Mouse (Mus musculus): Measurements from ENCODE around the gene Hagh. TPM values are rescaled to one million over a fixed set of nuclear protein-coding genes. Genes with fewer than 3 reads are reported as not detected.
A peak's percentile ranks its signal among the peaks of the same experiment; 100 is the strongest.

Hagh gene
- polyA plus RNA-seq, 1 experiment from 2014 or later, result 56.7 TPM

GRCm38 (mm10) chr17:24873695-24874404, 33.9 kb downstream of the Hagh start:
- Histone ChIP-seq H3K27me3 (no peaks in the 10 kb centered on the region), H3K36me3 (no peaks in the 10 kb centered on the region), H3K9me3 (replicated peaks) (no peaks in the 10 kb centered on the region), H3K4me1 (replicated peaks) (no peaks in the 10 kb centered on the region), H3K4me3 (no peak overlapping the region), H3K27ac (no peak overlapping the region), H3K9ac (no peak overlapping the region), H3K4me2 (no peak overlapping the region)
- no peak for ATAC-seq (replicated peaks; ENCODE audit: insufficient number of reproducible peaks, insufficient read depth, low FRiP score, low read depth)
- 34% methylated on average over 4 of the region's 4 CpGs for WGBS

- H3K4me3 ChIP-seq, result no peak overlapping the region
- H3K27ac ChIP-seq, result no peak overlapping the region
- no peaks in the 10 kb centered on the region for H3K27me3 ChIP-seq
- no peaks in the 10 kb centered on the region for H3K9me3 ChIP-seq (replicated peaks)
- H3K36me3 ChIP-seq, result no peaks in the 10 kb centered on the region
- H3K4me2 ChIP-seq, result no peak overlapping the region
- no peaks in the 10 kb centered on the region for H3K4me1 ChIP-seq (replicated peaks)
- ATAC-seq (replicated peaks; ENCODE audit: insufficient number of reproducible peaks, insufficient read depth, low FRiP score, low read depth), result no peak
- H3K9ac ChIP-seq, result no peak overlapping the region
- WGBS, result 48% methylated on average over 1 of the region's 1 CpGs
These were observed 34.4 kb downstream of the Hagh start for GRCm38 (mm10) chr17:24874405-24874745.

- no peaks in the 10 kb centered on the region for H3K27me3 ChIP-seq
- H3K9me3 ChIP-seq (replicated peaks), result no peaks in the 10 kb centered on the region
- 78% methylated on average over 8 of the region's 8 CpGs for WGBS
- H3K9ac ChIP-seq, result no peak overlapping the region
- no peak overlapping the region for H3K4me3 ChIP-seq
- no peak for ATAC-seq (replicated peaks; ENCODE audit: insufficient number of reproducible peaks, insufficient read depth, low FRiP score, low read depth)
- H3K4me1 ChIP-seq (replicated peaks), result no peaks in the 10 kb centered on the region
- H3K27ac ChIP-seq, result no peak overlapping the region
- no peaks in the 10 kb centered on the region for H3K36me3 ChIP-seq
- no peak overlapping the region for H3K4me2 ChIP-seq
These were observed 35.0 kb downstream of the Hagh start for GRCm38 (mm10) chr17:24874989-24875388.

- Histone ChIP-seq H3K27me3 (no peaks in the 10 kb centered on the region), H3K4me3 (no peak overlapping the region), H3K9ac (no peak overlapping the region), H3K9me3 (replicated peaks) (no peaks in the 10 kb centered on the region), H3K4me1 (replicated peaks) (no peaks in the 10 kb centered on the region), H3K36me3 (peaks cover 2% of the 10 kb centered on the region; the same call in 1 of the 2 replicates), H3K4me2 (no peak overlapping the region), H3K27ac (no peak overlapping the region)
- WGBS, result 53% methylated on average over 10 of the region's 10 CpGs
- no peak for ATAC-seq (replicated peaks; ENCODE audit: insufficient number of reproducible peaks, insufficient read depth, low FRiP score, low read depth)
These were observed 37.6 kb downstream of the Hagh start for GRCm38 (mm10) chr17:24877336-24878116.

GRCm38 (mm10) chr17:24878117-24878397, 38.1 kb downstream of the Hagh start:
- no peak overlapping the region for H3K9ac ChIP-seq
- peaks cover 7% of the 10 kb centered on the region; the same call in 1 of the 2 replicates for H3K36me3 ChIP-seq
- WGBS, result 38% methylated on average over 5 of the region's 5 CpGs
- no peaks in the 10 kb centered on the region for H3K9me3 ChIP-seq (replicated peaks)
- H3K27ac ChIP-seq, result no peak overlapping the region
- H3K4me2 ChIP-seq, result no peak overlapping the region
- ATAC-seq (replicated peaks; ENCODE audit: insufficient number of reproducible peaks, insufficient read depth, low FRiP score, low read depth), result no peak
- H3K4me1 ChIP-seq (replicated peaks), result no peaks in the 10 kb centered on the region
- no peak overlapping the region for H3K4me3 ChIP-seq
- no peaks in the 10 kb centered on the region for H3K27me3 ChIP-seq

- no peak for ATAC-seq (replicated peaks; ENCODE audit: insufficient number of reproducible peaks, insufficient read depth, low FRiP score, low read depth)
- H3K9ac ChIP-seq, result no peak overlapping the region
These were observed 38.6 kb downstream of the Hagh start for GRCm38 (mm10) chr17:24878531-24878930.

GRCm38 (mm10) chr17:24881738-24882440, 41.9 kb downstream of the Hagh start:
- Histone ChIP-seq H3K9ac (no peak overlapping the region), H3K4me2 (no peak overlapping the region), H3K36me3 (peaks cover 12% of the 10 kb centered on the region; the same call in 1 of the 2 replicates), H3K4me3 (no peak overlapping the region), H3K27ac (no peak overlapping the region), H3K4me1 (replicated peaks) (peaks cover 11% of the 10 kb centered on the region), H3K27me3 (no peaks in the 10 kb centered on the region), H3K9me3 (replicated peaks) (no peaks in the 10 kb centered on the region)
- no peak for ATAC-seq (replicated peaks; ENCODE audit: insufficient number of reproducible peaks, insufficient read depth, low FRiP score, low read depth)
- WGBS, result 46% methylated on average over 7 of the region's 7 CpGs

More at GRCm38 (mm10) chr17:24878531-24878930, 38.6 kb downstream of the Hagh start:
- WGBS, result 71% methylated on average over 8 of the region's 8 CpGs
- Histone ChIP-seq H3K36me3 (peaks cover 12% of the 10 kb centered on the region; the same call in 1 of the 2 replicates), H3K4me2 (no peak overlapping the region), H3K4me1 (replicated peaks) (no peaks in the 10 kb centered on the region), H3K4me3 (no peak overlapping the region), H3K27ac (no peak overlapping the region), H3K27me3 (no peaks in the 10 kb centered on the region), H3K9me3 (replicated peaks) (no peaks in the 10 kb centered on the region)

- Histone ChIP-seq H3K27me3 (no peaks in the 10 kb centered on the region), H3K36me3 (peaks cover 12% of the 10 kb centered on the region; the same call in 1 of the 2 replicates), H3K9ac (no peak overlapping the region), H3K9me3 (replicated peaks) (no peaks in the 10 kb centered on the region), H3K4me2 (no peak overlapping the region), H3K4me3 (no peak overlapping the region), H3K4me1 (replicated peaks) (peaks cover 23% of the 10 kb centered on the region), H3K27ac (no peak overlapping the region)
- WGBS, result 78% methylated on average over 6 of the region's 6 CpGs
- ATAC-seq (replicated peaks; ENCODE audit: insufficient number of reproducible peaks, insufficient read depth, low FRiP score, low read depth), result no peak
These were observed 44.4 kb downstream of the Hagh start for GRCm38 (mm10) chr17:24884391-24884790.

GRCm38 (mm10) chr17:24885356-24886133, 45.6 kb downstream of the Hagh start:
- Histone ChIP-seq H3K9ac (peak overlapping the region; percentile 73), H3K36me3 (peaks cover 17% of the 10 kb centered on the region), H3K4me1 (replicated peaks) (peaks cover 23% of the 10 kb centered on the region), H3K27ac (no peak overlapping the region), H3K4me2 (peak overlapping the region; percentile 94), H3K9me3 (replicated peaks) (no peaks in the 10 kb centered on the region), H3K27me3 (no peaks in the 10 kb centered on the region), H3K4me3 (peak overlapping the region; percentile 94)
- WGBS, result 22% methylated on average over 22 of the region's 22 CpGs
- ATAC-seq (replicated peaks; ENCODE audit: insufficient number of reproducible peaks, insufficient read depth, low FRiP score, low read depth), result no peak

- under 1% methylated on average over 69 of the region's 69 CpGs for WGBS
- peak; percentile 96 for ATAC-seq (replicated peaks; ENCODE audit: insufficient number of reproducible peaks, insufficient read depth, low FRiP score, low read depth)
- H3K36me3 ChIP-seq, result peaks cover 25% of the 10 kb centered on the region
These were observed 46.4 kb downstream of the Hagh start, which contains the start of the genes Nubp2 and Spsb3 for GRCm38 (mm10) chr17:24886134-24886931. Gene Nubp2, minus strand, starts transcription at chr17:24886349. Gene Spsb3, plus strand, starts transcription at chr17:24886643.

More at GRCm38 (mm10) chr17:24886134-24886931, 46.4 kb downstream of the Hagh start, which contains the start of the genes Nubp2 and Spsb3:
- H3K9me3 ChIP-seq (replicated peaks), result no peaks in the 10 kb centered on the region
- H3K9ac ChIP-seq, result peak within 1 kb of the TSS; percentile 88
- peak within 1 kb of the TSS; percentile 94 for H3K4me3 ChIP-seq
- H3K4me1 ChIP-seq (replicated peaks), result peaks cover 23% of the 10 kb centered on the region
- peak within 1 kb of the TSS; percentile 94 for H3K4me2 ChIP-seq
- H3K27ac ChIP-seq, result peak within 1 kb of the TSS; percentile 81
- H3K27me3 ChIP-seq, result no peaks in the 10 kb centered on the region

Measured in heart, embryonic 15.5 days (tissue).